Mouse (Mus musculus): ENCODE measurements around the gene Blnk. TPM values are rescaled to one million over a fixed set of nuclear protein-coding genes. Genes with fewer than 3 reads are reported as not detected.

Gene Blnk
- polyA plus RNA-seq, 1 experiment from 2014 or later = 5.4 TPM

GRCm38 (mm10) chr19:40998469-40999170 is 4.3 kb upstream of the Blnk start:
- 52% methylated on average over 5 of the region's 5 CpGs for WGBS
- no peaks in the 10 kb centered on the region for H3K36me3 ChIP-seq
- no peak for ATAC-seq (ENCODE audit: insufficient number of reproducible peaks, low FRiP score, low TSS enrichment, low read depth)
- no peak overlapping the region for H3K9ac ChIP-seq
- H3K4me3 ChIP-seq = no peak overlapping the region
- no peak overlapping the region for H3K4me2 ChIP-seq
- H3K4me1 ChIP-seq = peaks cover 25% of the 10 kb centered on the region
- H3K27ac ChIP-seq = no peak overlapping the region
- H3K27me3 ChIP-seq = no peaks in the 10 kb centered on the region
- H3K9me3 ChIP-seq = no peaks in the 10 kb centered on the region

GRCm38 (mm10) chr19:40996722-40997121 is 2.4 kb upstream of the Blnk start:
- peaks cover 25% of the 10 kb centered on the region for H3K4me1 ChIP-seq
- no peak overlapping the region for H3K27ac ChIP-seq
- no peak for ATAC-seq (ENCODE audit: insufficient number of reproducible peaks, low FRiP score, low TSS enrichment, low read depth)
- no peaks in the 10 kb centered on the region for H3K27me3 ChIP-seq
- H3K36me3 ChIP-seq = no peaks in the 10 kb centered on the region
- 80% methylated on average over 6 of the region's 6 CpGs for WGBS
- no peak overlapping the region for H3K4me2 ChIP-seq
- H3K4me3 ChIP-seq = no peak overlapping the region
- H3K9ac ChIP-seq = no peak overlapping the region
- H3K9me3 ChIP-seq = no peaks in the 10 kb centered on the region

GRCm38 (mm10) chr19:40995449-40996401 is 1.4 kb upstream of the Blnk start:
- no peak overlapping the region for H3K4me2 ChIP-seq
- H3K27ac ChIP-seq = no peak overlapping the region
- ATAC-seq (ENCODE audit: insufficient number of reproducible peaks, low FRiP score, low TSS enrichment, low read depth) = no peak
- H3K4me3 ChIP-seq = no peak overlapping the region
- 35% methylated on average over 21 of the region's 21 CpGs for WGBS
- H3K9ac ChIP-seq = no peak overlapping the region
- H3K27me3 ChIP-seq = no peaks in the 10 kb centered on the region
- no peaks in the 10 kb centered on the region for H3K9me3 ChIP-seq
- H3K36me3 ChIP-seq = no peaks in the 10 kb centered on the region
- H3K4me1 ChIP-seq = peaks cover 30% of the 10 kb centered on the region

GRCm38 (mm10) chr19:40994911-40995310 is 576 bp upstream of the Blnk start:
- no peak overlapping the region for H3K27ac ChIP-seq
- 64% methylated on average over 7 of the region's 7 CpGs for WGBS
- no peak overlapping the region for H3K9ac ChIP-seq
- no peaks in the 10 kb centered on the region for H3K9me3 ChIP-seq
- H3K4me1 ChIP-seq = peaks cover 30% of the 10 kb centered on the region
- H3K27me3 ChIP-seq = no peaks in the 10 kb centered on the region
- H3K36me3 ChIP-seq = no peaks in the 10 kb centered on the region
- H3K4me3 ChIP-seq = no peak overlapping the region
- ATAC-seq (ENCODE audit: insufficient number of reproducible peaks, low FRiP score, low TSS enrichment, low read depth) = no peak
- H3K4me2 ChIP-seq = no peak overlapping the region

GRCm38 (mm10) chr19:40993356-40993755 is 979 bp downstream of the Blnk start:
- H3K4me1 ChIP-seq = peaks cover 25% of the 10 kb centered on the region
- no peaks in the 10 kb centered on the region for H3K36me3 ChIP-seq
- no peaks in the 10 kb centered on the region for H3K27me3 ChIP-seq
- 86% methylated on average over 5 of the region's 5 CpGs for WGBS
- no peak for ATAC-seq (ENCODE audit: insufficient number of reproducible peaks, low FRiP score, low TSS enrichment, low read depth)
- no peak overlapping the region for H3K9ac ChIP-seq
- no peaks in the 10 kb centered on the region for H3K9me3 ChIP-seq
- H3K4me3 ChIP-seq = no peak overlapping the region
- H3K27ac ChIP-seq = no peak overlapping the region
- H3K4me2 ChIP-seq = no peak overlapping the region

GRCm38 (mm10) chr19:40992517-40993044 is 1.8 kb downstream of the Blnk start:
- no peak for ATAC-seq (ENCODE audit: insufficient number of reproducible peaks, low FRiP score, low TSS enrichment, low read depth)
- Histone ChIP-seq H3K9me3 (no peaks in the 10 kb centered on the region), H3K27ac (no peak overlapping the region), H3K36me3 (no peaks in the 10 kb centered on the region), H3K4me1 (peaks cover 24% of the 10 kb centered on the region), H3K9ac (no peak overlapping the region), H3K4me3 (no peak overlapping the region), H3K27me3 (no peaks in the 10 kb centered on the region), H3K4me2 (no peak overlapping the region)
- WGBS = 64% methylated on average over 7 of the region's 8 CpGs

- Histone ChIP-seq H3K27ac (no peak overlapping the region), H3K36me3 (no peaks in the 10 kb centered on the region), H3K4me1 (peaks cover 24% of the 10 kb centered on the region), H3K27me3 (no peaks in the 10 kb centered on the region), H3K4me3 (no peak overlapping the region), H3K9me3 (no peaks in the 10 kb centered on the region), H3K9ac (no peak overlapping the region), H3K4me2 (no peak overlapping the region)
- ATAC-seq (ENCODE audit: insufficient number of reproducible peaks, low FRiP score, low TSS enrichment, low read depth) = no peak
- 45% methylated on average over 11 of the region's 11 CpGs for WGBS
Measured at GRCm38 (mm10) chr19:40992096-40992495, 2.2 kb downstream of the Blnk start.

- WGBS = 58% methylated on average over 7 of the region's 7 CpGs
- Histone ChIP-seq H3K36me3 (no peaks in the 10 kb centered on the region), H3K4me2 (no peak overlapping the region), H3K27ac (no peak overlapping the region), H3K4me1 (peaks cover 24% of the 10 kb centered on the region), H3K9ac (no peak overlapping the region), H3K4me3 (no peak overlapping the region), H3K9me3 (no peaks in the 10 kb centered on the region), H3K27me3 (no peaks in the 10 kb centered on the region)
- no peak for ATAC-seq (ENCODE audit: insufficient number of reproducible peaks, low FRiP score, low TSS enrichment, low read depth)
Measured at GRCm38 (mm10) chr19:40991626-40992025, 2.7 kb downstream of the Blnk start.

GRCm38 (mm10) chr19:40990781-40991343 is 3.5 kb downstream of the Blnk start:
- no peak overlapping the region for H3K9ac ChIP-seq
- ATAC-seq (ENCODE audit: insufficient number of reproducible peaks, low FRiP score, low TSS enrichment, low read depth) = no peak
- no peaks in the 10 kb centered on the region for H3K36me3 ChIP-seq
- peaks cover 21% of the 10 kb centered on the region for H3K4me1 ChIP-seq
- H3K4me2 ChIP-seq = no peak overlapping the region
- no peaks in the 10 kb centered on the region for H3K9me3 ChIP-seq
- WGBS = 87% methylated on average over 17 of the region's 17 CpGs
- H3K4me3 ChIP-seq = no peak overlapping the region
- no peaks in the 10 kb centered on the region for H3K27me3 ChIP-seq
- no peak overlapping the region for H3K27ac ChIP-seq

GRCm38 (mm10) chr19:40989961-40990600 is 4.3 kb downstream of the Blnk start:
- 71% methylated on average over 9 of the region's 9 CpGs for WGBS
- no peaks in the 10 kb centered on the region for H3K27me3 ChIP-seq
- H3K36me3 ChIP-seq = no peaks in the 10 kb centered on the region
- no peaks in the 10 kb centered on the region for H3K9me3 ChIP-seq
- H3K27ac ChIP-seq = no peak overlapping the region
- no peak overlapping the region for H3K4me3 ChIP-seq
- H3K4me1 ChIP-seq = peaks cover 14% of the 10 kb centered on the region
- H3K9ac ChIP-seq = no peak overlapping the region
- H3K4me2 ChIP-seq = no peak overlapping the region
- ATAC-seq (ENCODE audit: insufficient number of reproducible peaks, low FRiP score, low TSS enrichment, low read depth) = no peak

- H3K4me2 ChIP-seq = no peak overlapping the region
- no peak for ATAC-seq (ENCODE audit: insufficient number of reproducible peaks, low FRiP score, low TSS enrichment, low read depth)
- no peaks in the 10 kb centered on the region for H3K36me3 ChIP-seq
- peaks cover 7% of the 10 kb centered on the region for H3K4me1 ChIP-seq
- H3K4me3 ChIP-seq = no peak overlapping the region
- 72% methylated on average over 5 of the region's 5 CpGs for WGBS
- H3K27me3 ChIP-seq = no peaks in the 10 kb centered on the region
- no peak overlapping the region for H3K27ac ChIP-seq
- no peaks in the 10 kb centered on the region for H3K9me3 ChIP-seq
- H3K9ac ChIP-seq = no peak overlapping the region
Measured at GRCm38 (mm10) chr19:40988856-40989255, 5.5 kb downstream of the Blnk start.
